Mouse (Mus musculus) ES-Bruce4 (cell line): ENCODE data around the gene Stk16. TPM values are rescaled to one million over a fixed set of nuclear protein-coding genes. Genes with fewer than 3 reads are reported as not detected.

Experiments
- H3K27ac ChIP-seq: 2 replicates; pipeline ENCODE4 v1.5.1; 2012; ENCODE audit warnings: low read length, inconsistent platforms; ENCODE audit not compliant: insufficient read depth
- H3K27me3 ChIP-seq: 2 replicates; pipeline ENCODE4 v1.6.1; 2012; ENCODE audit warnings: mild to moderate bottlenecking, low read length, inconsistent platforms; ENCODE audit not compliant: control insufficient read depth, poor library complexity, insufficient read depth, severe bottlenecking
- H3K36me3 ChIP-seq: 2 replicates; pipeline ENCODE4 v1.6.1; 2012; ENCODE audit warnings: inconsistent platforms, mild to moderate bottlenecking, low read length, moderate library complexity; ENCODE audit not compliant: control insufficient read depth, poor library complexity, insufficient read depth, severe bottlenecking
- H3K4me1 ChIP-seq: one replicate; pipeline ENCODE4 v1.8.1; 2011; ENCODE audit warnings: low read length; ENCODE audit not compliant: control insufficient read depth, insufficient read depth
- H3K4me3 ChIP-seq: 2 replicates; pipeline ENCODE4 v1.5.1; 2011; ENCODE audit warnings: low read depth, mild to moderate bottlenecking, low read length
- H3K9ac ChIP-seq: 2 replicates; pipeline ENCODE4 v1.6.1; 2012; ENCODE audit warnings: low read depth, mild to moderate bottlenecking, inconsistent platforms; ENCODE audit not compliant: poor library complexity, severe bottlenecking
- H3K9me3 ChIP-seq: replicated peaks from 2 replicates; pipeline ENCODE4 v1.6.1; 2012; ENCODE audit warnings: mild to moderate bottlenecking, low read length, inconsistent platforms; ENCODE audit not compliant: control insufficient read depth, poor library complexity, insufficient read depth, severe bottlenecking
- CTCF ChIP-seq: IDR thresholded peaks from one replicate; pipeline ENCODE4 v1.8.1; 2011; ENCODE audit warnings: low read depth, low read length
- EP300 ChIP-seq: IDR thresholded peaks from 2 replicates; pipeline ENCODE4 v1.6.1; 2011; ENCODE audit warnings: low read depth, low read length; ENCODE audit not compliant: insufficient read depth
- POLR2A ChIP-seq: IDR thresholded peaks from one replicate; pipeline ENCODE4 v1.8.1; 2011; ENCODE audit warnings: low read length; ENCODE audit not compliant: insufficient read depth
- polyA plus RNA-seq: library from polyadenylated mRNA; stranded (reverse); fragments of >200 nt; gene quantifications from 2 replicates; pipeline ENCODE4 v1.2.4, GENCODE M21; 2011; ENCODE audit warnings: low read depth; ENCODE audit not compliant: missing spikeins, insufficient read depth, insufficient read length

Stk16 gene
- polyA plus RNA-seq, 1 experiment: 27.8 TPM

- Histone ChIP-seq H3K9me3 (no peaks in the 10 kb centered on the region), H3K36me3 (no peaks in the 10 kb centered on the region), H3K27ac (no peak overlapping the region)
Observed at GRCm38 (mm10) chr1:75180741-75181140, 29.9 kb upstream of the Stk16 start.

GRCm38 (mm10) chr1:75181377-75181870, 29.2 kb upstream of the Stk16 start:
- no peaks in the 10 kb centered on the region for H3K9me3 ChIP-seq

More at GRCm38 (mm10) chr1:75180741-75181140, 29.9 kb upstream of the Stk16 start:
- no peaks in the 10 kb centered on the region for H3K27me3 ChIP-seq
- peak overlapping the region; percentile 17; the same call in 1 of the 2 replicates for H3K9ac ChIP-seq
- H3K4me3 ChIP-seq: no peak overlapping the region
- H3K4me1 ChIP-seq: no peaks in the 10 kb centered on the region
- no peak for TF ChIP-seq CTCF
- no peak for TF ChIP-seq EP300
- no peak for TF ChIP-seq POLR2A

GRCm38 (mm10) chr1:75182160-75182559, 28.5 kb upstream of the Stk16 start:
- H3K4me1 ChIP-seq: no peaks in the 10 kb centered on the region
- no peak overlapping the region for H3K27ac ChIP-seq
- no peaks in the 10 kb centered on the region for H3K27me3 ChIP-seq
- no peak for TF ChIP-seq POLR2A
- TF ChIP-seq CTCF: no peak
- no peak for TF ChIP-seq EP300
- H3K4me3 ChIP-seq: no peak overlapping the region
- no peaks in the 10 kb centered on the region for H3K9me3 ChIP-seq
- no peaks in the 10 kb centered on the region for H3K36me3 ChIP-seq
- H3K9ac ChIP-seq: no peak overlapping the region

More at GRCm38 (mm10) chr1:75181377-75181870, 29.2 kb upstream of the Stk16 start:
- H3K9ac ChIP-seq: no peak overlapping the region
- TF ChIP-seq EP300 (no peak), POLR2A (no peak), CTCF (no peak)
- H3K4me3 ChIP-seq: no peak overlapping the region
- no peaks in the 10 kb centered on the region for H3K4me1 ChIP-seq
- no peaks in the 10 kb centered on the region for H3K27me3 ChIP-seq
- H3K27ac ChIP-seq: no peak overlapping the region
- H3K36me3 ChIP-seq: no peaks in the 10 kb centered on the region

GRCm38 (mm10) chr1:75185495-75185894, 25.1 kb upstream of the Stk16 start:
- H3K27me3 ChIP-seq: no peaks in the 10 kb centered on the region
- H3K4me1 ChIP-seq: no peaks in the 10 kb centered on the region
- H3K4me3 ChIP-seq: 0 out of 2 replicates have a peak overlapping the region, but pooled peaks have one; percentile 1
- H3K9ac ChIP-seq: no peak overlapping the region
- H3K36me3 ChIP-seq: no peaks in the 10 kb centered on the region
- H3K9me3 ChIP-seq: no peaks in the 10 kb centered on the region
- TF ChIP-seq CTCF (no peak), POLR2A (no peak), EP300 (no peak)
- H3K27ac ChIP-seq: no peak overlapping the region

- Histone ChIP-seq H3K4me3 (no peak overlapping the region), H3K9me3 (no peaks in the 10 kb centered on the region), H3K27me3 (no peaks in the 10 kb centered on the region), H3K36me3 (no peaks in the 10 kb centered on the region), H3K9ac (no peak overlapping the region), H3K27ac (no peak overlapping the region), H3K4me1 (no peaks in the 10 kb centered on the region)
- no peak for TF ChIP-seq CTCF
- no peak for TF ChIP-seq POLR2A
- no peak for TF ChIP-seq EP300
Observed at GRCm38 (mm10) chr1:75187126-75187525, 23.5 kb upstream of the Stk16 start.

GRCm38 (mm10) chr1:75187914-75188483, 22.6 kb upstream of the Stk16 start:
- H3K4me3 ChIP-seq: no peak overlapping the region
- H3K27ac ChIP-seq: no peak overlapping the region
- H3K4me1 ChIP-seq: no peaks in the 10 kb centered on the region
- no peak overlapping the region for H3K9ac ChIP-seq
- H3K27me3 ChIP-seq: no peaks in the 10 kb centered on the region
- no peaks in the 10 kb centered on the region for H3K36me3 ChIP-seq
- no peak for TF ChIP-seq POLR2A
- TF ChIP-seq EP300: no peak
- TF ChIP-seq CTCF: no peak
- H3K9me3 ChIP-seq: no peaks in the 10 kb centered on the region

GRCm38 (mm10) chr1:75190577-75190976, 20.1 kb upstream of the Stk16 start:
- Histone ChIP-seq H3K9me3 (no peaks in the 10 kb centered on the region), H3K4me3 (no peak overlapping the region), H3K9ac (no peak overlapping the region), H3K36me3 (0 out of 2 replicates have a peak, but pooled peaks cover 3% of the 10 kb centered on the region), H3K27me3 (no peaks in the 10 kb centered on the region), H3K4me1 (no peaks in the 10 kb centered on the region), H3K27ac (no peak overlapping the region)
- TF ChIP-seq EP300 (no peak), CTCF (no peak), POLR2A (no peak)
